Mouse (Mus musculus): Measurements from ENCODE around the gene Gpn3.

DNA sequence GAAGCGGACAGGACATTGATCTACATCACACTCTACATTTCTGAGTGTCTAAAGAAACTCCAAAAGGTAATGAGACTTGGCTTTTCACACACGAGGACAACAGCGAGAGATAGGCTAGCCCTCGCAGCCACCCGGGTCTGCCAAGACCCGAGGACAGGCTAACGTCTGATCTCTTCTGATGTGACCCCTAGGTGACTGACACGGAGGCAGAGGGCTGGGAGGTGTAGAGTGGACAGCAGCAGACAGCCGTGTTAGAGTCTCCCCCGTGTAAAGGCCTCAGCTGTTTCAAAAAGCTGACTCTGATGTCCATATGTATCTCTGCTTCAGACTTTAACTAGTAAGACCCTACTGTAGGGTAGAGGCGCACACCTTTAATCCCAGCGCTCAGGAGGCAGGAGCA, 31.7 kb downstream of the Gpn3 start:
- no peak for TF ChIP-seq POLR2A (IDR thresholded peaks at IDR 0.05; ENCODE audit: insufficient read length, low read depth)
- no peak for TF ChIP-seq CEBPB (IDR thresholded peaks at IDR 0.05; ENCODE audit: insufficient read depth, poor library complexity, severe bottlenecking)
- no peak for TF ChIP-seq MAX (IDR thresholded peaks at IDR 0.05; ENCODE audit: low read depth)
- TF ChIP-seq USF1 (IDR thresholded peaks at IDR 0.05; ENCODE audit: low read depth), result no peak

Measured in myocyte (in vitro differentiated cells).